Mouse (Mus musculus): ENCODE measurements around the gene Ercc1.

- TF ChIP-seq CTCF (IDR thresholded peaks at IDR 0.05) (no peak), EP300 (IDR thresholded peaks at IDR 0.05) (no peak)
These were observed 49.9 kb downstream of the Ercc1 start for GRCm38 (mm10) chr7:19394484-19394883.
